Mouse (Mus musculus): ENCODE results near the gene H2al3.

The H2al3 gene

GRCm38 (mm10) chrX:9849403-9849802 is at the start of gene H2al3:
TSS of gene H2al3 (plus strand) at chrX:9849703.
- no peak for DNase-seq

- no peak for DNase-seq
These were observed 39.4 kb upstream of the H2al3 start for GRCm38 (mm10) chrX:9810101-9810500.

- no peak for DNase-seq
These were observed 37.0 kb upstream of the H2al3 start for GRCm38 (mm10) chrX:9812469-9812868.

- no peak for DNase-seq
These were observed 14.7 kb upstream of the H2al3 start for GRCm38 (mm10) chrX:9834779-9835178.

GRCm38 (mm10) chrX:9846628-9847027 is 2.9 kb upstream of the H2al3 start, which contains the start of gene Hypm:
TSS of gene Hypm (plus strand) at chrX:9846928.
- no peak for DNase-seq

GRCm38 (mm10) chrX:9861859-9862258 is 12.4 kb downstream of the H2al3 start:
- DNase-seq = no peak

GRCm38 (mm10) chrX:9875519-9875918 is 26.0 kb downstream of the H2al3 start:
- no peak for DNase-seq

GRCm38 (mm10) chrX:9885322-9885721 is 35.8 kb downstream of the H2al3 start, which contains the start of gene Sytl5:
TSS of gene Sytl5 (plus strand) at chrX:9885622.
- DNase-seq = no peak

Data from heart, adult 11 months (tissue).